Mouse (Mus musculus) kidney, postnatal 0 days (tissue): ENCODE data around the gene Nosip. TPM values are rescaled to one million over a fixed set of nuclear protein-coding genes. Genes with fewer than 3 reads are reported as not detected.
"Not testable (repeated sequence)": the region's sequence is repeated elsewhere in the genome, so short reads cannot be mapped to it uniquely, and the experiment has no call there.

Experiments
- ATAC-seq: fragments of 200-750 bp; cut with Nextera tagmentation; replicated peaks from 2 replicates; pipeline ENCODE4 v1.8.0; 2017; ENCODE audit warnings: low read depth, moderate number of reproducible peaks, moderate TSS enrichment, moderate library complexity; ENCODE audit not compliant: low FRiP score
- DNase-seq: peaks from one replicate; pipeline ENCODE4 v3.0.0-alpha.2; 2016; ENCODE audit warnings: low spot score
- H3K27ac ChIP-seq: fragments of 300-500 bp; sonication (generic); 2 replicates; pipeline ENCODE4 v1.5.1; 2014; ENCODE audit warnings: mild to moderate bottlenecking
- H3K27me3 ChIP-seq: fragments of 300-500 bp; sonication (generic); 2 replicates; pipeline ENCODE4 v1.6.1; 2014; ENCODE audit warnings: low read length, mixed read lengths; ENCODE audit not compliant: insufficient read depth
- H3K36me3 ChIP-seq: fragments of 300-500 bp; sonication (generic); 2 replicates; pipeline ENCODE4 v1.6.1; 2014; ENCODE audit warnings: low read length, mixed read lengths; ENCODE audit not compliant: insufficient read depth
- H3K4me1 ChIP-seq: fragments of 300-500 bp; sonication (generic); replicated peaks from 2 replicates; pipeline ENCODE4 v1.6.1; 2014; ENCODE audit warnings: antibody characterized with exemption, low read length, mixed read lengths; ENCODE audit not compliant: insufficient read depth
- H3K4me2 ChIP-seq: fragments of 300-500 bp; sonication (generic); 2 replicates; pipeline ENCODE4 v1.6.1; 2014; ENCODE audit warnings: mild to moderate bottlenecking, low read length, moderate library complexity, mixed read lengths
- H3K4me3 ChIP-seq: fragments of 300-500 bp; sonication (generic); replicated peaks from 2 replicates; pipeline ENCODE4 v1.5.1; 2014; ENCODE audit warnings: low read depth, low read length
- H3K9ac ChIP-seq: fragments of 300-500 bp; sonication (generic); 2 replicates; pipeline ENCODE4 v1.6.1; 2014; ENCODE audit warnings: low read depth, low read length
- H3K9me3 ChIP-seq: fragments of 300-500 bp; sonication (generic); replicated peaks from 2 replicates; pipeline ENCODE4 v1.6.1; 2016; ENCODE audit warnings: low read length, inconsistent platforms, mixed read lengths
- CTCF ChIP-seq: IDR thresholded peaks from 2 replicates; pipeline ENCODE4 v1.5.1; 2016; ENCODE audit warnings: antibody characterized with exemption, low read depth, mild to moderate bottlenecking, moderate library complexity
- WGBS: fragments of 180-500 bp; shearing (Covaris S2); extraction: QIAGEN DNeasy Blood & Tissue Kit; methylation state at CpG from one replicate; pipeline ENCODE4 v1.1.7; 2014; 5-methylcytosine and 5-hydroxymethylcytosine counted together
- polyA plus RNA-seq: library from polyadenylated mRNA; unstranded; fragments of >200 nt; fragmentation: Nextera tagmentation; extraction: Ambion mirVana; gene quantifications from 2 replicates; pipeline ENCODE4 v1.2.1, GENCODE M21; 2015

Gene Nosip
- polyA plus RNA-seq, 1 experiment from 2014 or later: 65.0 TPM

- no peak for TF ChIP-seq CTCF
- Histone ChIP-seq H3K27me3 (no peaks in the 10 kb centered on the region), H3K4me3 (no peak overlapping the region), H3K4me2 (peak overlapping the region; percentile 7; the same call in 1 of the 2 replicates), H3K27ac (no peak overlapping the region), H3K36me3 (peaks cover 55% of the 10 kb centered on the region), H3K9ac (peak overlapping the region; percentile 24; the same call in 1 of the 2 replicates), H3K9me3 (no peaks in the 10 kb centered on the region), H3K4me1 (peaks cover 18% of the 10 kb centered on the region; the same call in 1 of the 2 replicates)
- DNase-seq: no peak
- WGBS: 55% methylated on average over 8 of the region's 8 CpGs
- ATAC-seq: no peak
These were observed 59.2 kb downstream of the Nosip start for GRCm38 (mm10) chr7:45121404-45121803.

DNA sequence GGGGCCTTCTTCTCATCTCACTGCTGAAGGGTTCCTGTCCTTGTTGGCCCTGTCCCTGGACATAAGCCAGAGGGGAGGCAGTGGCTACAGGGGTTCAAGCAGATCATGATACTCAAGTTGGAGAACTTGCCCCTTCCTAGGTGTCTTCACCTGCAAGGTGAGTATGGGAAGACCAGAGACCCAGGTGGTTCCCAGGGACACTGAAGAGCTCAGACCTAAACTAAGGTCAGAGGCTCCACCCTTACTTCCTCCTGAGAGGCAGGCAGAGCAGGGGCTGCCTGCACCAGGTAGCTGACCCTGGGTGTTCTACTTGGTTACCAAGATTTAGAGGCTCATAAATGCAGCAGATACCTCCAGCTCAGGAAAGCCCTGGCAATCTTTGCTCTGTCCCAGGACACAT, 59.7 kb downstream of the Nosip start:
- no peak overlapping the region for H3K27ac ChIP-seq
- H3K4me3 ChIP-seq: no peak overlapping the region
- peaks cover 60% of the 10 kb centered on the region for H3K36me3 ChIP-seq
- H3K27me3 ChIP-seq: no peaks in the 10 kb centered on the region
- no peak for DNase-seq
- TF ChIP-seq CTCF: no peak
- ATAC-seq: no peak
- H3K9me3 ChIP-seq: no peaks in the 10 kb centered on the region
- H3K4me1 ChIP-seq: peaks cover 24% of the 10 kb centered on the region; the same call in 1 of the 2 replicates
- H3K4me2 ChIP-seq: peak overlapping the region; percentile 7; the same call in 1 of the 2 replicates
- H3K9ac ChIP-seq: peak overlapping the region; percentile 24; the same call in 1 of the 2 replicates

DNA sequence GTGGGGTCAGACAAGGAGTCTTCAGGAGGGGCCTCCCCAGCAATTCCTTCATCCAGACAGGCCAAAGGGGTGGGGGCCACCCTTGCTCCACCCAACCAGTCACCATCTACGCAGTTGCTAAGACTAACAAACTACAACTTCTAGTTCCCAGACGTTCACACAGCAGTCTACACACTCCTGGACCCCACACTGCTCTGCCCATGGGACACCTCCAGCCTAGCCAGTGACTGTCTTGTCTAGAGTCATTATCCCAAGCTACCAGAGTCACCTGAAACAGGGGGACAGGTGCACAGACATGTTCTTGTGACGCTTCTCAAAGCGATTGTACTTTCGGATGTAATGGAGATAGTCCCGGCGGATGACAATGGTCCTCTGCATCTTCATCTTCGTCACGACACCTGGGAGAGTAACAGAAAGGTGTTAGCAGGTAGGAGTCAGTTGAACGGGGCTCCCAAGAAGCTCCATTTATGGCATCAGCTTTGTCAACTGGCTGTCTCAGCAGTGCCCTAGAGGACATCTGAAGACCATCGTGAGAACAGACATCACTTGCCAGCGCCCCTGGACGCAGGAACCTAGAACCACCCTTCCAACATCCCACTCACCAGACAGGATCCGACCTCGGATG, 60.4 kb downstream of the Nosip start:
- H3K36me3 ChIP-seq: peaks cover 60% of the 10 kb centered on the region
- ATAC-seq (no peak), DNase-seq (no peak)
- no peak for TF ChIP-seq CTCF
- H3K4me3 ChIP-seq: peak overlapping the region; percentile 94; the same call in 1 of the 2 replicates
- peak overlapping the region; percentile 97; the same call in 1 of the 2 replicates for H3K9ac ChIP-seq
- no peaks in the 10 kb centered on the region for H3K9me3 ChIP-seq
- WGBS: 76% methylated on average over 15 of the region's 15 CpGs
- H3K27me3 ChIP-seq: no peaks in the 10 kb centered on the region
- peaks cover 31% of the 10 kb centered on the region; the same call in 1 of the 2 replicates for H3K4me1 ChIP-seq
- H3K4me2 ChIP-seq: peak overlapping the region; percentile 95
- no peak overlapping the region for H3K27ac ChIP-seq

DNA sequence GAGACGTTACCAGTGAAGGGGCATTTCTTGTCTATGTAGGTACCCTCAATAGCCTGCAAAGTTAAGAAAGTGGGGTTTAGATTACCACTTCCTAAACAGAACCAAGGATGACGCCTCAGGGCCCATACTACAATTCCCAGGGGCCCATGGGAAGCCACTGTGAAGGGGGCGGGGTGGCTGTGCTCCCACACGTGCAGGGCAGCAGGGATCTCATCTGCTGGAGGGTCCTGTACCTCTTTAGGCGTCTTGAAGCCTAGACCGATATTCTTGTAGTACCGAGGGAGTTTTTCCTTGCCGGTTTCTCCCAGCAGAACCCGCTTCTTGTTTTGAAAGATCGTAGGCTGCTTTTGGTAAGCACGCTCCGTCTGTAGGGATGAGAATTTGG, 60.9 kb downstream of the Nosip start:
- Histone ChIP-seq H3K27ac (no peak overlapping the region; the same call in 1 of the 2 replicates), H3K36me3 (peaks cover 60% of the 10 kb centered on the region), H3K4me2 (peak overlapping the region; percentile 95), H3K4me1 (peaks cover 31% of the 10 kb centered on the region; the same call in 1 of the 2 replicates), H3K9ac (peak overlapping the region; percentile 97), H3K9me3 (no peaks in the 10 kb centered on the region), H3K27me3 (no peaks in the 10 kb centered on the region), H3K4me3 (peak overlapping the region; percentile 94)
- TF ChIP-seq CTCF: no peak
- ATAC-seq: no peak
- 14% methylated on average over 12 of the region's 12 CpGs for WGBS
- peak; percentile 58 for DNase-seq

- Histone ChIP-seq H3K4me1 (peaks cover 36% of the 10 kb centered on the region; the same call in 1 of the 2 replicates), H3K27ac (peak within 1 kb of the TSS; percentile 93), H3K27me3 (no peaks in the 10 kb centered on the region), H3K4me2 (peak within 1 kb of the TSS; percentile 95), H3K4me3 (peak within 1 kb of the TSS; percentile 94), H3K36me3 (peaks cover 56% of the 10 kb centered on the region), H3K9ac (peak within 1 kb of the TSS; percentile 97), H3K9me3 (no peaks in the 10 kb centered on the region)
- TF ChIP-seq CTCF: no peak
- ATAC-seq: peak; percentile 84
- WGBS: under 1% methylated on average over 59 of the region's 59 CpGs
- peak; percentile 99 for DNase-seq
These were observed 62.3 kb downstream of the Nosip start, which contains the start of gene Rps11 for GRCm38 (mm10) chr7:45124224-45125143. TSS of gene Rps11 (minus strand) at chr7:45124439.

DNA sequence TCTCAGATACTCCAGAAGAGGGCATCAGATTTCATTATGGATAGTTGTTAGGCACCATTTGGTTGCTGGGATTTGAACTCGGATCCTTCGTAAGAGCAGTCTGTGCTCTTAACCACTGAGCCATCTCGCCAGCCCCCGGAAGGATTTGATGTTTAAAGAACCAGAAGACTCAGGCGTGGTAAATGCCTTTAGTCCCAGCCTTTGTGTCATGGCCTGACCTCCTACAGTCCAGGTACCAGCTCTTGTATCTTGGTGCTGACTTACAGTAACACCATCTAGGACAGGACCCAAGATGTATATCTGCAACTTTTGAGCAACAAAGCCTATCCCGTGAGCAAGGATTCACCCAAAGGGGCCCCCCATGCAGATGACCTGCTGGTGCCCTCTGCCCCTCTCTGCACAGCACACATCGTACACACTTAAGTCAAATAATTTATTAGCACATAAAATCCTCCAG, 62.9 kb downstream of the Nosip start:
- Histone ChIP-seq H3K4me1 (peaks cover 40% of the 10 kb centered on the region; the same call in 1 of the 2 replicates), H3K9me3 (no peaks in the 10 kb centered on the region), H3K4me3 (no peak overlapping the region), H3K36me3 (peaks cover 49% of the 10 kb centered on the region), H3K27ac (peak overlapping the region; percentile 80), H3K9ac (no peak overlapping the region), H3K27me3 (no peaks in the 10 kb centered on the region), H3K4me2 (no peak overlapping the region)
- peak; percentile 53 for TF ChIP-seq CTCF
- no peak for DNase-seq
- WGBS: 17% methylated on average over 7 of the region's 7 CpGs
- ATAC-seq: no peak

DNA sequence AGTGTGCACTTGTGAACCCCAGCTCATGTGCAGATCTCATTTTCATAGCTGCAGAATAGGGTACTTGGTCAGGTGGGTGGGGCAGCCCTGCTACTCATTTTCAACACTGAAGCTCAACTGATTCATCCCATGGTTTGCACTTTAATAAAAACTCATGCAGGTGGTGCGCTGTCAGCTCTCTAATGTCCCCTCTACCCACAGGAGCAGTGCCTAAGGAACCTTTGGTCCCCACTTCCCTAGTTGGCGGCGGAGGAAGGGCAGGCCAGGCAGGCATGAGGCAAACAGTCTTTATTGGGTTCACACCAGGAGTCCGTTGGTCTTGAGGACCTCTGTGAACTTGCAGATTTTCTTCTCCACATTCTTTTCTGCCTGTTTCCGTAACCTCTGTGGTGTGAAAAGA, 63.4 kb downstream of the Nosip start:
- H3K4me1 ChIP-seq: peaks cover 40% of the 10 kb centered on the region; the same call in 1 of the 2 replicates
- H3K27ac ChIP-seq: peak overlapping the region; percentile 80; the same call in 1 of the 2 replicates
- not testable (repeated sequence) for H3K4me3 ChIP-seq

More for the DNA sequence above, 63.4 kb downstream of the Nosip start:
- H3K36me3 ChIP-seq: peaks cover 45% of the 10 kb centered on the region
- not testable (repeated sequence) for H3K9me3 ChIP-seq, ATAC-seq, H3K4me2 ChIP-seq, DNase-seq, H3K9ac ChIP-seq, H3K27me3 ChIP-seq
- WGBS: 63% methylated on average over 5 of the region's 5 CpGs
